Mouse (Mus musculus): ENCODE results near the gene 2010111I01Rik.

- TF ChIP-seq CTCF (IDR thresholded peaks at IDR 0.05 in 2 of 3, conservative IDR thresholded peaks at IDR 0.05 in 1 of 3; ENCODE audit: control insufficient read depth in 1 of 3, insufficient read depth in 1 of 3, low read depth in 2 of 3, low read length in 3 of 3, poor library complexity in 1 of 3, severe bottlenecking in 1 of 3) (no peak), MXI1 (IDR thresholded peaks at IDR 0.05; ENCODE audit: low read depth, low read length) (no peak), GATA1 (IDR thresholded peaks at IDR 0.05; ENCODE audit: low read depth, low read length) (no peak), HCFC1 (IDR thresholded peaks at IDR 0.05; ENCODE audit: low read depth, low read length) (no peak)
Measured at GRCm38 (mm10) chr13:63302381-63302780, 337.7 kb downstream of the 2010111I01Rik start.

Data from MEL (cell line).